Mouse (Mus musculus) spleen, postnatal 14 days (tissue): Measurements from ENCODE around the gene Nipal3.

Experiments
- DNase-seq, 2 experiments: peaks; one replicate each; pipeline ENCODE4 v3.0.0; 2021 to 2022; ENCODE audit warnings: low spot score in 2 of 2

Nipal3 gene

GRCm38 (mm10) chr4:135494521-135495396 is at the start of gene Nipal3, which contains the start of gene Stpg1:
TSS of gene Nipal3 (minus strand) at chr4:135495038.
TSS of gene Stpg1 (plus strand) at chr4:135494790.
- peak; percentile 73 to 83 for DNase-seq

GRCm38 (mm10) chr4:135544284-135544683 is 49.4 kb upstream of the Nipal3 start:
- no peak for DNase-seq

- no peak for DNase-seq
Measured at GRCm38 (mm10) chr4:135540057-135540456, 45.2 kb upstream of the Nipal3 start.

- no peak for DNase-seq
Measured at GRCm38 (mm10) chr4:135539056-135539455, 44.2 kb upstream of the Nipal3 start.

- no peak for DNase-seq
Measured at GRCm38 (mm10) chr4:135535021-135535420, 40.2 kb upstream of the Nipal3 start.

- DNase-seq: no peak
Measured at GRCm38 (mm10) chr4:135533001-135533400, 38.2 kb upstream of the Nipal3 start.

- no peak for DNase-seq
Measured at GRCm38 (mm10) chr4:135531771-135532613, 37.2 kb upstream of the Nipal3 start.

GRCm38 (mm10) chr4:135531236-135531635 is 36.4 kb upstream of the Nipal3 start:
- DNase-seq: no peak

GRCm38 (mm10) chr4:135530270-135530669 is 35.4 kb upstream of the Nipal3 start:
- no peak for DNase-seq

- DNase-seq: no peak
Measured at GRCm38 (mm10) chr4:135526039-135526710, 31.3 kb upstream of the Nipal3 start.

- DNase-seq: no peak
Measured at GRCm38 (mm10) chr4:135525057-135525456, 30.2 kb upstream of the Nipal3 start.

- no peak for DNase-seq
Measured at GRCm38 (mm10) chr4:135523939-135524338, 29.1 kb upstream of the Nipal3 start.

GRCm38 (mm10) chr4:135520421-135520820 is 25.6 kb upstream of the Nipal3 start:
- DNase-seq: no peak

GRCm38 (mm10) chr4:135518135-135518534 is 23.3 kb upstream of the Nipal3 start:
- no peak for DNase-seq

- peak in 1 of 2 experiments; percentile 42 for DNase-seq
Measured at GRCm38 (mm10) chr4:135516351-135517316, 21.8 kb upstream of the Nipal3 start.

GRCm38 (mm10) chr4:135514925-135515324 is 20.1 kb upstream of the Nipal3 start:
- no peak for DNase-seq

GRCm38 (mm10) chr4:135513865-135514264 is 19.0 kb upstream of the Nipal3 start:
- no peak for DNase-seq

- no peak for DNase-seq
Measured at GRCm38 (mm10) chr4:135509515-135509914, 14.7 kb upstream of the Nipal3 start.

GRCm38 (mm10) chr4:135508419-135509039 is 13.7 kb upstream of the Nipal3 start:
- peak in 1 of 2 experiments; percentile 55 for DNase-seq
